Mouse (Mus musculus) adipose tissue, adult 10 weeks (tissue): ENCODE results near the gene Tmsb10. TPM values are rescaled to one million over a fixed set of nuclear protein-coding genes. Genes with fewer than 3 reads are reported as not detected.

ENCODE experiments used
- polyA plus RNA-seq: library from polyadenylated mRNA; stranded (reverse); fragments of 350-450 nt; fragmentation: Illumina TruSeq; extraction: RNeasy Lipid Tissue Mini Kit (QIAGEN cat#74804); gene quantifications from one replicate; pipeline ENCODE4 v1.2.3, GENCODE M21; 2014; ENCODE audit warnings: low read depth, low replicate concordance

The Tmsb10 gene
- polyA plus RNA-seq: 215 TPM

DNA sequence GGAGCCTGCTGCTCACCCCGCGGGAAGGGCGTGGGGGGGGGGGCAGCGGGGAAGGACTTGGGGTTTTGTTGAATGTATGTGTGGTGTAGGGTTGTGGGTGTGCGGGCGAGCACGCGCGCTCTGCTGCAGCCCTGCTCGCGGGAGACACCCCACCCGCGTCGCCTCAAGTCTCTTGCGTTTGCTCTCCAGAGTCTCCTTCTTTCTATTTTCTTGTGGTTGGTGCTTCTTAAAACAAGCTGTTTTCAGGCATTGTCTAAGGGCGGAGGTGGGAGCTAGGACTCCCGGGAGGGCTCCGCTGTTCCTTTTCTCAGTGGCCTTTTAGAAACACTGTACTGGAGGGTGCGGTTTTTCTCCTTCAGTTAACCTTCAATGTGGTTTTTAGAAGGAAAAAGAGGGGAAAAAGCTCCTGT lies at the start of gene Tmsb10:
TSS of gene Tmsb10 (minus strand) at position 87 of the 410 bp plus-strand sequence.

Other genes with a start within 250 kb of the Tmsb10 start
- 19.0 TPM for gene Tcf7l1, start 169.5 kb downstream of the Tmsb10 start, polyA plus RNA-seq
- 52.4 TPM for gene Kcmf1, start 58.8 kb downstream of the Tmsb10 start, polyA plus RNA-seq